Mouse (Mus musculus) neural tube, embryonic 10.5 days (tissue): ENCODE measurements around the gene Tcf21.
A peak's percentile ranks its signal among the peaks of the same experiment; 100 is the strongest.

Source experiments
- DNase-seq: peaks from one replicate; pipeline ENCODE4 v3.0.0-alpha.2; 2017; ENCODE audit warnings: low spot score; ENCODE audit errors: extremely low spot score

The Tcf21 gene

DNA sequence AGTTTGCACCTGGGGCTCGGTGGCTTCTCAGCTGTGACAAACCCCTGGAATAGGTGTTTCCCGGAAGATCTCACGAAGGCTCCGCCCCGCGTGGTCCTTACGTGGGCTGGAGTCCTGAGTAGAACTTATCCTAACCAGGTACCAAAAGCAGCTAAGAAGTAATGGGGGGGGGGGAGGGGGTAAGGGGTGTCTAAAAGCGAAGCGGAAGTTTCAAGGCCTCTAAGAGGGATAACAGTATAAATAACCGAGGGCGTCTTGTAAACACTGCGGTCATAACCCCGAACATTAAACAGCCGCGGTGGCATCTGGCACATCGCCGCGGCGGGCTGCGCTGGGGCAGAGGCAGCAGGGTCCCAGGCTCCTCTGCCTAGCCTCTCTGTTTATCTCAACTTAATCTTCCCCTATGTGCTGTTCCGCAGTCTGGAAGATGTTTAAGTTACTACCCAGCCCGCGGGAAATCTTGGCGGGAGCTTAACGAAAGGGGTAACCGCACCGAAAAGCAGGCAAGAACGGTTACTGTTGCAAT lies 3.7 kb downstream of the Tcf21 start:
- DNase-seq = peak; percentile 56

DNA sequence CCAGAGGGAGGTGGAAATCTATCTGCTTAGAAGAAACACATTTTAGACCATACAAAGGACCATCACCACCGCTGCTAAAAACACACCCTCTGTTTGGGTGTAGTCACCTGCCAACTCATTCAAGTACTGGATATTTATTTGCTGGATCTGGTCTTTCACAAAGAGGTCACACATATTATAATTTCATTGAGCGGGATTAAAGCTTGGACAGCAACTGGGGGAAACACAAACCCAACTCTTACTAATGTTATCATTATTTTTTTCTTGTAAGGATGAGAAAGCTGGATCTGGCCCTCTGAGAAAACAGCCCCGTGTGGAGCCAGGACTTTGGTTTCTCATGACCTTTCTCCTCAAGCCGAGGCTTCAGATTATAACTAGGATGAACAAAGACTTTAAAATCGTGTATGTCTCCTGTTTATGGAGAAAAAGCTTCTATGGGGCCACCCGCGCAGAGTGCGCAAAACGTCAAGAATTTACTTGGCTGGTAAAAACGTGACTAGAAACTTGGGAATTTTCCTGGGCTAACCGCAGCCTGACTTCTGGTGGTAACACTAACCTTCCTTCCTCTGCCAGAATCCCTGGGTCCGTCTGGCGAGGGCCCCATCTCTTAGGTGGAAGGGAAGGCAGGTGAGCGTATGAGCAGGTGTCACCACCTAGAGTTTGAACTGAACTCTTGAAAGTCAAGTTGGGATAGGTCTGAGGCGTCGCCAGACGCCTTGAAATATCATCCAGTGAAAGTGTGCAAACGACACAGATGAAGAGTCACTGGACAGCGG lies 4.3 kb downstream of the Tcf21 start:
- no peak for DNase-seq

DNA sequence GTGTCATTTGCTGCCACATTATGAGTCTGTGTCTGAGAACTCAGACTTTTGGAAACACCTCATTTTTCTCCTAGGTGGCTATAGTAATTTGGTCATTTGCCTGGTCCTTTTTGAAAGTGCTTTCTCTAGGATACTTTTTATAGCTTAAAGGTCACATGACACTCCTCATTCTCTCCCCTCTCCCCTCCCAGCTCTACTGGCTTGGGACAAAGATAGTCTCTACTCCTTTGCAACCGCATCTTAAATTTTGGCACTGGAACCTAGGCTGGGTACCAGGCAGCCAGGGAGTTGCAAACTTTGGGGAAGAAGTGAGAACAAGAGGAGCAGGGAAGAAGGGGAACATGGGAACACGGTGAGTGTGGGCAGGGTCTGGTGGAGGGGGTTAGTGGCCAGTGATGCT lies 5.2 kb downstream of the Tcf21 start:
- no peak for DNase-seq

- DNase-seq = no peak
These were observed 5.7 kb downstream of the Tcf21 start for GRCm38 (mm10) chr10:22814294-22814693.

GRCm38 (mm10) chr10:22813317-22813960 lies 6.5 kb downstream of the Tcf21 start:
- DNase-seq = no peak

GRCm38 (mm10) chr10:22811921-22812320 lies 8.1 kb downstream of the Tcf21 start:
- no peak for DNase-seq

DNA sequence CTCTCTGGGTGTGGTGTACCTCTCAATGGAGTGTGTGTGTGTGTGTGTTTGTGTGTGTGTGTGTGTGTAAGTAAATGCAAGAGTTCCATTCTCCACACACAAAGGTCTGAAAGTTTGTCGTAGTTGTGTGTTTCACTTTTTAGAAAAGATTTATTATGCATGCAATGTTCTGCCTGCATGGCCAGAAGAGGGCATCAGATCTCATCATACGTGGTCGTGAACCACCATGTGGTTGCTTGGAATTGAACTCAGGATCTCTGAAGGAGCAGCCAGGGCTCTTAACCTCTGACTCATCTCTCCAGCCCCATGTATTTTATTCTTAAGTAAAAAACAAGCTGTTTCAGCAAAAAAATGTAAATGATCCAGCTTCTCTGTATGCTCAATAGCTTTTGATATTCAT lies 37.3 kb downstream of the Tcf21 start:
- DNase-seq = no peak

DNA sequence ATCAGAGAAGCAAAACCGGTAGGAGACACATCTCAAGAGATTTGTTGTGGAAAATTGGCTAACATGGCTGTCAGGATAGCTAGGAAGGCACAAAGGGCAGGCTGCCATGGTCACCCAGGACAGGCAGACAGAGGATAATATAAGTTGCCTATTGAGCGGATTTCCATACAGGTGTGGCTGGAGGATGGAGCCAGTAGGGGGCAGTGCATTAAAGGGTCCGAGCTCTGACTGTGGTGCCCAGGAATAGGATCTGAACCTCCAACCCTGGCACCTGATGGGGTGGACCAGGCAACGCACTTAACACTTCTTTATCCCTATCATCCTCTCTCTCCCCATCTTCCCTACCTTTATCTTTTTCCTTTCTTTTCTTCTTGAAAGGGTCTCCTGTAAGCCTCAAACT lies 38.5 kb downstream of the Tcf21 start:
- peak; percentile 16 for DNase-seq

GRCm38 (mm10) chr10:22777939-22778338 lies 42.0 kb downstream of the Tcf21 start:
- peak; percentile 24 for DNase-seq

DNA sequence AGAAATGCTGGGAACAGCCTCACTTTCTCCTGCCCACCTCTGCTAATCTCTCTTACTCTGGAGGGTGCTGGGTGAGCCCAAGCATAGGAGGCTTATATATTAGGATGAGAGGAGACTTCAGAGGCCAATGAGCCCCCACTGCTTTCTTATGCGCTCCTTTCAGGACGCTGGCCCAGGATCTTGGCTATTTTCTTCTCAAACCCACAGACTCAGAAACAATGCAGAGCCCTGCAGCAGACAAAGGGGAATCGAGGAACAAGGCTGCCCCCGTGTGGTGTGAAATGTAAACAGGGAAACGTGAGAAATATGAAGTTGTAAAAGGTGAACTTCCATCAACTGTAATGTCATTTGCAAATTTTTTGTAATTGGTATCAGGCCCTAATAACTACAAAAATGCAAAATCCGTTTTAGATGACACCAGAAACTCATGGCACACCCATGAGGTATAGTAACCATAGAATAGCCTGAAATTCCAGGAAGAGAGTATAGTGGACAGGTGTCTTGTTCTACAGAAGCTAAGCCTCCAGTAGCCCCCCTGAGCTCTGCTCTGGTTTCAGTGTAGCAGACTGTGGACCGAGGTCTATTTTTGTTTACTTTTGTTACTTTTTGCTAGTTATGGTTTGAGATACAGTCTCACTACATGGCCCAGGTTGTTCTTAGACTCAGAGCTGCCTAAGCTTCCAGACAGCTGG lies 43.8 kb downstream of the Tcf21 start:
- DNase-seq = peak; percentile 38

DNA sequence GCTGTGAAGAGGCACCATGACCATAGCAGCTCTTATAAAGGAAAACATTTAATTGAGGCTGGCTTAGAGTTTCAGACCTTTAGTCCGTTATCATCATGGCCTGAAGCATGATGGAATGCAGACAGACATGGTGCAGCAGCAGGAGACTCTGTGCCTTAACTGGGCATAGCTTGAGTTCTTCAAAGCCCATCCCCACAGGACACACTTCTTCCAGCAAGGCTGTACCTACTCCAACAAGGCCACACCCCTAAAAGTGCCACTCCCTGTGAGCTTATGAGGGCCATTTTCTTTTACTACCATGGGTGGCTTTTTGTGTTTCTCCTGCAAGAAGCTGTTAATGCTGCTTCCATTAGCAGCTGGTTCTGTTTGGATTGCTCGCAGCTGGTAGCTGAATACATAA lies 44.5 kb downstream of the Tcf21 start:
- DNase-seq = no peak

DNA sequence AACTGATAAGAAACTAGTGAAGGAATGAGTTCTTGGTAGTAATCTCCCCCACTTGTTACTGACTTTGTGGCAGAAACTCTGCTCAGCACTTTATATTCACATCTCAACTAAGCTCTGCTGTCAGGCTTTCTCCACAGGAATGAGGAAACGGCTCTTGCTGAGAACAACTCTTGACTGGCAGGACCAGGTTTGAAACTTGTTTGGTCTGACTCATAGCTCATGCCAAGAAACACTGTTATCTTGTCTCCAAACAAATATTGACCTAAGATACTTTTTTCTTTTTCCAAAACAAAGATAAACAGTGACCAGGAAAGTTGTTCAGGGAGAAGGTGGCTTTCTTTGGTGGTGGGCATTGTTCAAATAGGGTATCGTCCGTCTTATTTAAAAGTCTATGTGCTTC lies 45.3 kb downstream of the Tcf21 start:
- no peak for DNase-seq
